Mouse (Mus musculus) lung, postnatal 0 days (tissue): ENCODE results near the gene Pycr1.

Experiments
- CTCF ChIP-seq: IDR thresholded peaks from 2 replicates; pipeline ENCODE4 v1.5.1; 2016; ENCODE audit warnings: antibody characterized with exemption, mild to moderate bottlenecking
- EP300 ChIP-seq: IDR thresholded peaks from 2 replicates; pipeline ENCODE4 v1.6.1; 2016; ENCODE audit warnings: antibody characterized with exemption, mild to moderate bottlenecking, control low read depth

DNA sequence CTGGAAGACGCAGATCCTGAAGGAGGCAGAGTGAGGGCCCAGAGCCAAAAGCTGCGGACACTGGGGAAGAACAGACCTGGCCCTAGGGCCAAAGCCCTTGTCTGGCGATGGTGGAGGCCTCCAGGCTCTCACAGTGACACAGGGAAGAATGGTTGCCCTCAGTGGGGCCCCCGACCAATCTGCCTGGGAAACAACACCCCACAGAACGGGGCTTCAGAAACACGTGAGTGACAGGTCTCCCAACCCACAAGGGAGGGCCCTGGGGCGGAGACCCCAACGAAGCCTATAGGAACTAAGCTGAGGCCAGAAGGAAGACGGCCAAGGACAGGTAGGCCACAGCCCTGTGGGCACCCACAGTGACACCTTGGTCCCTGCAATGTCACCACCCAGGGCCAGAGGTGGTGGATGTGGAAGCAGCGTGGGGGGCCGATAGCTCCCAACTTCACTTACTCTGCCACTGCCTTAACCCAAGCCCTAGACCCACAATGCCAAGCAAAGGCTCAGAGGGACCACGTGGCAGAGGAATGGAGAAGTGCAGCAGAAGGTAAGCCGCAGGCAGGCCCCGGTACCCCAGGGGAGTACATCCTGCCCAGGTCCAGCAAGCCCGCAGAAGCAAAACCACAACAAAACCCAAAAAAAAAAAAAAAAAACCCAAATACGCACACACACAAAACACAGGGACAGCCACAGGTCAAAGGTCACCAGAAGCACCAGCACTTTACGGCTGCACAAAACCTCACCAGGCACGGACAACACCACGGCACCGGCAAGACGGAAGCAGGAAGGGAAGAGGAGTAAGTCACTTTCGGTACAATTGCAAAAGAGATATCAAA is 15.9 kb downstream of the Pycr1 start:
- no peak for TF ChIP-seq CTCF
- TF ChIP-seq EP300, result no peak
